Mouse (Mus musculus): ENCODE measurements around the gene Pf4. TPM values are rescaled to one million over a fixed set of nuclear protein-coding genes. Genes with fewer than 3 reads are reported as not detected.

The Pf4 gene
- 32.5 and 34.8 TPM in 2 replicates for polyA plus RNA-seq (2015; fragmentation: Nextera tagmentation; extraction: Ambion mirVana)

- H3K27me3 ChIP-seq (ENCODE audit: control insufficient read depth, insufficient read depth, low read depth, low read length) = no peaks in the 10 kb centered on the region
- no peaks in the 10 kb centered on the region for H3K9me3 ChIP-seq (replicated peaks; ENCODE audit: control insufficient read depth, low read length, poor library complexity, severe bottlenecking)
- H3K36me3 ChIP-seq (ENCODE audit: control insufficient read depth, insufficient read depth, low read length) = no peaks in the 10 kb centered on the region
- no peak within 1 kb of the TSS for H3K4me3 ChIP-seq (ENCODE audit: low read depth, low read length)
- no peak within 1 kb of the TSS for H3K27ac ChIP-seq (ENCODE audit: low read length)
- no peak for ATAC-seq
- no peak within 1 kb of the TSS for H3K9ac ChIP-seq (ENCODE audit: low read depth, low read length)
- WGBS = 92% methylated on average over 16 of the region's 16 CpGs
- no peak within 1 kb of the TSS for H3K4me2 ChIP-seq (ENCODE audit: low read length)
- no peaks in the 10 kb centered on the region for H3K4me1 ChIP-seq (ENCODE audit: control insufficient read depth, insufficient read depth, low read length)
These were observed at the start of gene Pf4 for GRCm38 (mm10) chr5:90771880-90772653. TSS of gene Pf4 (plus strand) at chr5:90772435.

- Histone ChIP-seq H3K4me1 (ENCODE audit: control insufficient read depth, insufficient read depth, low read length) (no peaks in the 10 kb centered on the region), H3K4me3 (ENCODE audit: low read depth, low read length) (no peak overlapping the region), H3K27ac (ENCODE audit: low read length) (no peak overlapping the region), H3K27me3 (ENCODE audit: control insufficient read depth, insufficient read depth, low read depth, low read length) (no peaks in the 10 kb centered on the region), H3K9ac (ENCODE audit: low read depth, low read length) (no peak overlapping the region), H3K9me3 (replicated peaks; ENCODE audit: control insufficient read depth, low read length, poor library complexity, severe bottlenecking) (no peaks in the 10 kb centered on the region), H3K36me3 (ENCODE audit: control insufficient read depth, insufficient read depth, low read length) (no peaks in the 10 kb centered on the region), H3K4me2 (ENCODE audit: low read length) (no peak overlapping the region)
- WGBS = 93% methylated on average over 3 of the region's 3 CpGs
- no peak for ATAC-seq
These were observed 49.6 kb upstream of the Pf4 start for GRCm38 (mm10) chr5:90722656-90723055.

- Histone ChIP-seq H3K4me2 (ENCODE audit: low read length) (no peak overlapping the region), H3K9ac (ENCODE audit: low read depth, low read length) (no peak overlapping the region), H3K9me3 (replicated peaks; ENCODE audit: control insufficient read depth, low read length, poor library complexity, severe bottlenecking) (no peaks in the 10 kb centered on the region), H3K4me3 (ENCODE audit: low read depth, low read length) (no peak overlapping the region), H3K27me3 (ENCODE audit: control insufficient read depth, insufficient read depth, low read depth, low read length) (no peaks in the 10 kb centered on the region), H3K36me3 (ENCODE audit: control insufficient read depth, insufficient read depth, low read length) (no peaks in the 10 kb centered on the region), H3K27ac (ENCODE audit: low read length) (no peak overlapping the region), H3K4me1 (ENCODE audit: control insufficient read depth, insufficient read depth, low read length) (no peaks in the 10 kb centered on the region)
- no peak for ATAC-seq
- WGBS = 80% methylated on average over 3 of the region's 3 CpGs
These were observed 44.0 kb upstream of the Pf4 start for GRCm38 (mm10) chr5:90728254-90728653.

- Histone ChIP-seq H3K27ac (ENCODE audit: low read length) (no peak overlapping the region), H3K4me1 (ENCODE audit: control insufficient read depth, insufficient read depth, low read length) (no peaks in the 10 kb centered on the region), H3K27me3 (ENCODE audit: control insufficient read depth, insufficient read depth, low read depth, low read length) (no peaks in the 10 kb centered on the region), H3K9me3 (replicated peaks; ENCODE audit: control insufficient read depth, low read length, poor library complexity, severe bottlenecking) (no peaks in the 10 kb centered on the region), H3K4me2 (ENCODE audit: low read length) (no peak overlapping the region), H3K9ac (ENCODE audit: low read depth, low read length) (no peak overlapping the region), H3K36me3 (ENCODE audit: control insufficient read depth, insufficient read depth, low read length) (no peaks in the 10 kb centered on the region), H3K4me3 (ENCODE audit: low read depth, low read length) (no peak overlapping the region)
- ATAC-seq = no peak
- WGBS = 70% methylated on average over 4 of the region's 4 CpGs
These were observed 40.8 kb upstream of the Pf4 start for GRCm38 (mm10) chr5:90731480-90731879.

GRCm38 (mm10) chr5:90742029-90742428, 30.2 kb upstream of the Pf4 start:
- Histone ChIP-seq H3K27me3 (ENCODE audit: control insufficient read depth, insufficient read depth, low read depth, low read length) (no peaks in the 10 kb centered on the region), H3K27ac (ENCODE audit: low read length) (no peak overlapping the region), H3K4me3 (ENCODE audit: low read depth, low read length) (no peak overlapping the region), H3K4me2 (ENCODE audit: low read length) (no peak overlapping the region), H3K4me1 (ENCODE audit: control insufficient read depth, insufficient read depth, low read length) (no peaks in the 10 kb centered on the region), H3K9ac (ENCODE audit: low read depth, low read length) (no peak overlapping the region), H3K36me3 (ENCODE audit: control insufficient read depth, insufficient read depth, low read length) (no peaks in the 10 kb centered on the region), H3K9me3 (replicated peaks; ENCODE audit: control insufficient read depth, low read length, poor library complexity, severe bottlenecking) (no peaks in the 10 kb centered on the region)
- no peak for ATAC-seq
- WGBS = 70% methylated on average over 4 of the region's 4 CpGs

GRCm38 (mm10) chr5:90753934-90754333, 18.3 kb upstream of the Pf4 start:
- H3K4me2 ChIP-seq (ENCODE audit: low read length) = no peak overlapping the region
- ATAC-seq = no peak
- no peaks in the 10 kb centered on the region for H3K9me3 ChIP-seq (replicated peaks; ENCODE audit: control insufficient read depth, low read length, poor library complexity, severe bottlenecking)
- H3K4me1 ChIP-seq (ENCODE audit: control insufficient read depth, insufficient read depth, low read length) = 0 out of 2 replicates have a peak, but pooled peaks cover 5% of the 10 kb centered on the region
- whole genome bisulfite sequencing = 96% methylated on average over 1 of the region's 1 CpGs
- H3K27ac ChIP-seq (ENCODE audit: low read length) = no peak overlapping the region
- no peaks in the 10 kb centered on the region for H3K36me3 ChIP-seq (ENCODE audit: control insufficient read depth, insufficient read depth, low read length)
- H3K27me3 ChIP-seq (ENCODE audit: control insufficient read depth, insufficient read depth, low read depth, low read length) = peaks cover 3% of the 10 kb centered on the region; the same call in 1 of the 2 replicates
- H3K4me3 ChIP-seq (ENCODE audit: low read depth, low read length) = no peak overlapping the region
- H3K9ac ChIP-seq (ENCODE audit: low read depth, low read length) = no peak overlapping the region

- H3K9me3 ChIP-seq (replicated peaks; ENCODE audit: control insufficient read depth, low read length, poor library complexity, severe bottlenecking) = no peaks in the 10 kb centered on the region
- H3K4me2 ChIP-seq (ENCODE audit: low read length) = no peak overlapping the region
- no peak overlapping the region for H3K27ac ChIP-seq (ENCODE audit: low read length)
- no peak overlapping the region for H3K9ac ChIP-seq (ENCODE audit: low read depth, low read length)
- 40% methylated on average over 5 of the region's 5 CpGs for WGBS
- no peak overlapping the region for H3K4me3 ChIP-seq (ENCODE audit: low read depth, low read length)
- no peak for ATAC-seq
- H3K27me3 ChIP-seq (ENCODE audit: control insufficient read depth, insufficient read depth, low read depth, low read length) = peaks cover 3% of the 10 kb centered on the region; the same call in 1 of the 2 replicates
- H3K36me3 ChIP-seq (ENCODE audit: control insufficient read depth, insufficient read depth, low read length) = no peaks in the 10 kb centered on the region
- H3K4me1 ChIP-seq (ENCODE audit: control insufficient read depth, insufficient read depth, low read length) = peaks cover 11% of the 10 kb centered on the region; the same call in 1 of the 2 replicates
These were observed 14.1 kb upstream of the Pf4 start for GRCm38 (mm10) chr5:90758020-90758605.

GRCm38 (mm10) chr5:90759077-90760065, 12.9 kb upstream of the Pf4 start, which contains the start of gene Cxcl5:
TSS of gene Cxcl5 (plus strand) at chr5:90759360.
- peak; percentile 89 for ATAC-seq
- peaks cover 11% of the 10 kb centered on the region; the same call in 1 of the 2 replicates for H3K4me1 ChIP-seq (ENCODE audit: control insufficient read depth, insufficient read depth, low read length)
- WGBS = 3% methylated on average over 32 of the region's 32 CpGs

More at GRCm38 (mm10) chr5:90759077-90760065, 12.9 kb upstream of the Pf4 start, which contains the start of gene Cxcl5:
- H3K4me3 ChIP-seq (ENCODE audit: low read depth, low read length) = peak within 1 kb of the TSS; percentile 50
- no peaks in the 10 kb centered on the region for H3K36me3 ChIP-seq (ENCODE audit: control insufficient read depth, insufficient read depth, low read length)
- H3K9ac ChIP-seq (ENCODE audit: low read depth, low read length) = peak within 1 kb of the TSS; percentile 72
- no peaks in the 10 kb centered on the region for H3K9me3 ChIP-seq (replicated peaks; ENCODE audit: control insufficient read depth, low read length, poor library complexity, severe bottlenecking)
- H3K4me2 ChIP-seq (ENCODE audit: low read length) = peak within 1 kb of the TSS; percentile 73
- H3K27me3 ChIP-seq (ENCODE audit: control insufficient read depth, insufficient read depth, low read depth, low read length) = peaks cover 3% of the 10 kb centered on the region; the same call in 1 of the 2 replicates
- H3K27ac ChIP-seq (ENCODE audit: low read length) = no peak within 1 kb of the TSS
